Mouse (Mus musculus): ENCODE measurements around the gene Rnf123.

Rnf123 gene

GRCm38 (mm10) chr9:108082988-108083431 is at the start of gene Rnf123:
Gene Rnf123, minus strand, starts transcription at chr9:108083346.
- DNase-seq (ENCODE audit: inconsistent age in 2 of 2, low spot score in 1 of 2): no peak

DNA sequence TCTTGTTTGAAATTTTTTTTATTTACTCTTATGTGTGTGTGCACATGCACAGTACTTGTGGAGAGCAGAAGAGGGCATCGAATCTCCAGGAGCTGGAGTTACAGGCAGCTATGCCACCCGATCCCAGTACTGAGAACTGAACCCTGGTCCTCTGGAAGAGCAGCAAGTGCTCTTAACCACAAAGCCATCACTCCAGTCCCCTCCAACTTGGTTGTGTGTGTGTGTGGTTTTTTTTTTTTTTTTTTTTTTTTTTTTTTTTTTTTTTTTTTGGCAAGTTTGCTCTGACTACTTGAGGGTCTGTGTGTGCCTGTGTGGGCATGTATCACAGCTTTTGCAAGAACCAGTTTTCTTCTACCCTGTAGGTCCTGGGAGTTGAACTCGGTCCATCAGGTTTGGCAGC is 49.2 kb upstream of the Rnf123 start:
- DNase-seq (ENCODE audit: inconsistent age in 2 of 2, low spot score in 1 of 2): no peak

DNA sequence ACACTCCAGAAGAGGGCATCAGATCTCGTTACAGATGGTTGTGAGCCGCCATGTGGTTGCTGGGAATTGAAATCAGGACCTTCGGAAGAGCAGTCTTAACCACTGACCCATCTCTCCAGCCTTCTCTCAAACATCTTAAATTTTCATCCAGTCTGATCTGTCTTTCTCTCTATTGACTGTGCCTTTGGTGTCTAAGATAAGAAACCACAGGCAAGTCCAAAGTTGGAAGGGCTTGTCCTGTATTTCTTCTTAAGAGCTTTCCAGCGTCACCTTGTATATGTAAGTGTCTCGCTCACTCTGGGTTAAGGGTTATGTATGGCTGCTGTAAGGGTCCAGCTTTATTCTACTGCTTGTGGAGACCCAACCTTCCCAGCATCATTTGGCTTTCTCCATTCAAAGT is 48.4 kb upstream of the Rnf123 start:
- DNase-seq (ENCODE audit: inconsistent age in 2 of 2, low spot score in 1 of 2): no peak

DNA sequence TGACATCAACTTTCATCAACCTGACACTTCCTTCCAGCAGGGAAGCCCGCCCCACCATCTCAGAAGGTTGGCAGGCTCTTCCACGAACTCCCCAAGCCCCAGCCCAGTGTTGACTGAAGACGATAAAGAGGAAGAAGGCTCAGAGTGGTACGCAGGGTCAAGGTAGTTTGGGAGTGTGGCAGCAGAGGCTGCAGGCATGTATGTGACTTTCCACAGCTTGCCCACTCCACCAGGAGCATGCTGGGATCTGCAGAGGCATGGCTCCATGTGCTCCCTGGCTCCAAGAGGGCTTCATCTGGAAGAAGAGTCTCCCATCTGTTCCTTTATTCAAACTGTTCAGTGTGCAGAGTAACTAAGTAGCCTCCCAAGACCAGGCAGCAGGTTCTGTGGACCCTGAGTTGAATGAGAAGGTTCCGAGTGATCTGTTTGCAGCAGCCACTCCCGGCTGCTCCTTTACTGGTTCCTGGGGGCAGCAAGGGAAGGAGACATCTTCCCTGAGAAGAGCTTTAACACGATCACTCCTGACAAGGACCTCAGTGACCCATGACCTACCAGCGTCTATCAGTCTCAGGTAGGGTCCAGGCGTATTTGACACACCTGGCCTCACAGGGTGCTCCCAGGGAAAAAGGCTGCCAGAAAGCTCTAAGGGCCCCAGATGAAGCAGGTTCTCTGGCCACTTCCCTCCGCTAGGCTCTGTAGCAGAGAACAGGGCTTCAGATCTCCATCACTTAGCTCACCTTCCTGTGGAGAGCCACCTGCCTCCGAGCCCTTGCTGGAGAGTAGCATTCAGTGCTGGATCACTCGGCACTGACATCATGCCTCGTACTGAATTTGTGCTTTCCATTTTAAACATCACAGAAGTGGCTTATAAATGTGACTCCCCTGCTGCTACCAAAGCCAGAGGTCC is 46.1 kb upstream of the Rnf123 start:
- peak in 1 of 2 experiments; percentile 21 for DNase-seq (ENCODE audit: inconsistent age in 2 of 2, low spot score in 1 of 2)

DNA sequence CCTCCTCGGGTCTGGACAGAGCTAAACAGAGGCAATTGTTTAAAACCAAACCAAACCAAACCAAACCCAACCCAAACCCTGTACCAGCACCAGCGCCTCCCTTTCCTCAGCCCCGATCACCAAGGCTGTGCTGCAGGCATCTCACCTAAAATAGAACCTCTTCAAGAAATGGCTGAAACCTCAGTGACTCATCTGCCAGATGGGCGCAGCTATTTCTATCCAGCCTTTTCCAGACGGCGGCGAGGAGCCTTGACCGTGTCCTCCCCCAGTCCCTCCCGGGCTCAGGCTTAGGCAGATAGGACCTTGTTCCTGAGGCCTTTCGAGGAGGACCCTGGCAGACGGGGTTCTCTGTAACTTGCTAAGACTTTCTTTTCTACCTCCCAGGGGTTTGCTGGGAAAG is 45.1 kb upstream of the Rnf123 start:
- DNase-seq (ENCODE audit: inconsistent age in 2 of 2, low spot score in 1 of 2): peak; percentile 57 to 79

- DNase-seq (ENCODE audit: inconsistent age in 2 of 2, low spot score in 1 of 2): peak in 1 of 2 experiments; percentile 62
Observed at GRCm38 (mm10) chr9:108126436-108127180, 43.5 kb upstream of the Rnf123 start.

GRCm38 (mm10) chr9:108125731-108126130 is 42.6 kb upstream of the Rnf123 start:
- DNase-seq (ENCODE audit: inconsistent age in 2 of 2, low spot score in 1 of 2): no peak

- peak in 1 of 2 experiments; percentile 36 for DNase-seq (ENCODE audit: inconsistent age in 2 of 2, low spot score in 1 of 2)
Observed at GRCm38 (mm10) chr9:108123916-108124315, 40.8 kb upstream of the Rnf123 start.

DNA sequence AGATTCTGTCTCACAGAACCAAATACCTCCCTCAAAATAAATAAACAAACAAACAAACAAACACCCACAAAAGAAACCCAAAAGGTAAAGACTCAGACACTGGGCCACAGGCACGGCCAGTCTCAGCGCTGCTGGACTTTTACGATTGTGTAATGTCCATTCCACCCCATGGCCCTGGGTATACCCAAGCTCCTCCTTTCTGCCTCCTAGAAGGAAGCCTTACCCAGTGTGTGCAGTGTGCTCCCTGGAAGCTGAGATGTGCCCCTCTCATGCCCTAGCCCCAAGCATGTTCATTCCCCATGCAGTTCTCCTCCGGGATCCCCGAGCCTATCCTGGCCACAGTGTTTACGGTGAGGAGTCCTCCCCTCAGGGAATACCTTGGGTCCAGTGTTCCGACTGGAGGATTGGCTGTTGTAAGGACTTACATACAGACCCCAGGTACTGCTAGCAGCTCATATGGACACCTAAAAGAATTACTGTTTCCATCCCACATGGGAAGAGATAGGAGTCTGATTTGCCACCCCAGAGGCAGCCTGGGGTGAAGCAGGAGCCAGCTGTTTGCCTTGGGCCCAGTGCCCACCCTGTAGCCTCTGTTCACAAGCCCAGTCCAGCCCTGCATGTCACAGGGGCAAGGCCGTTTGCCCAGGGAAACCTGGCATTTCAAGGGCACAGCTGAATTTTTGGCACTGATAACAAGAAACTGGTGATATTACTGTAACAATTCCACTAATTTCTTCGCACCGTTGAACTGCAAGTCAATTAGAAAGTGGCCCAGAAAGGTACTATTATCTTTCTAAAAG is 38.2 kb upstream of the Rnf123 start:
- peak; percentile 87 to 93 for DNase-seq (ENCODE audit: inconsistent age in 2 of 2, low spot score in 1 of 2)

DNA sequence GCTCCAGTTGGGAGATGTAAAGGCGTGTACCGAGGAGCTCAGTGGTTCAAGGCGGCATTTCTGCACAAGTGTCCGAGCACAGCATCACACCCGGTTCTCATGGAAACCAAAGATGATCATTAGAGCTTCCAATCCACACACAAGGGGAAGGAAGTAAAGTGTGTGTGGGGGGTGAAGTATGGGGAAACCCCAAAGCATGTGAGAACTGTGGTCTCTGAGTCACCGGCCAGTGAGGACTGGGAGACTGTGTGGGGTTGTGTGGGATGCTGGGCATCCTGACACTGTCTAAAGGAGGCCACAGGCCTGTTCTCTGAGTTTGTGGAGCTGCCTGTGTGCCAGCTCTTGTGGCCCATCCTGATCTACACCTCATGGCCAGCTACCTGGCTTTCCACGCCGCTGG is 37.5 kb upstream of the Rnf123 start:
- DNase-seq (ENCODE audit: inconsistent age in 2 of 2, low spot score in 1 of 2): no peak

GRCm38 (mm10) chr9:108119891-108120411 is 36.8 kb upstream of the Rnf123 start:
- peak in 1 of 2 experiments; percentile 65 for DNase-seq (ENCODE audit: inconsistent age in 2 of 2, low spot score in 1 of 2)

GRCm38 (mm10) chr9:108117143-108117542 is 34.0 kb upstream of the Rnf123 start:
- DNase-seq (ENCODE audit: inconsistent age in 2 of 2, low spot score in 1 of 2): peak; percentile 89 to 92

DNA sequence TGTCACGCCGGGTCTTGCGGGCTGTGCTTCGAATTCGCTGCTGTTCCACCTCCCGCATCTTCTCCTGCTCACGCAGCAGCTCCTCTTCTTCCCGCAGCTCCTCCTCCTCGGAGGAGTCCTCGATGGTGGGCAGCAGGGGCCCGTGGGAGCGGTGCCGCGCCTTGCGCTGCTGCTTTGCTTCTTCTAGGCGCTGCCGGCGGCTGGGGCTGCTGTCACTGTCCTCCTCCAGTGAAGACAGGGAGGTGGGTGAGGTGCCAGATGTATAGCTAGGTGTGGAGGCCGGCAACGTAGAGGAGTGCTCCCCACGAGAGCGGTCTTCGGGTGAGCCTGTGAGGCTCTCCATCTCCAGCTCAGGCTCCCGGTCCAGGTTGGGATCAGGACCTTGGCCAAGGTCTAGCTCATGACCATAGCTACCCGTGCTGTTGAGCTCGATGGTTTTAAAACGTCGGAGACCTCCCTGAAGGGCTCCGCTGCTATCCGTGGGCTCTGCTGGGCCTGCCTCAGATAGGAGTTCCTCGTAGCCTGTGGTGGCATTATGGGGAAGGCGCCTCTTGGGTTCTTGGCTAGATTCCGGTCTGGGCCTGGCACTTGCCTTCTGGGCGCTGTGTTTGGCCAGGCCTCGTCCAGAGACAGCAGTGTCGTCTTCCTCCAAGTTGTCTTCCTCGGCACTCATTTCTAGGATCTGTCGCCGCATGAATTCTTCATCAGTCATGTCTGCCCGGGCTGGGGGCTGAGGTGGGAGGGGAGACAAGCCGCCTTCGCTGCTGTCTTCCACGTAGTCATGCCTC is 32.3 kb upstream of the Rnf123 start:
- no peak for DNase-seq (ENCODE audit: inconsistent age in 2 of 2, low spot score in 1 of 2)

DNA sequence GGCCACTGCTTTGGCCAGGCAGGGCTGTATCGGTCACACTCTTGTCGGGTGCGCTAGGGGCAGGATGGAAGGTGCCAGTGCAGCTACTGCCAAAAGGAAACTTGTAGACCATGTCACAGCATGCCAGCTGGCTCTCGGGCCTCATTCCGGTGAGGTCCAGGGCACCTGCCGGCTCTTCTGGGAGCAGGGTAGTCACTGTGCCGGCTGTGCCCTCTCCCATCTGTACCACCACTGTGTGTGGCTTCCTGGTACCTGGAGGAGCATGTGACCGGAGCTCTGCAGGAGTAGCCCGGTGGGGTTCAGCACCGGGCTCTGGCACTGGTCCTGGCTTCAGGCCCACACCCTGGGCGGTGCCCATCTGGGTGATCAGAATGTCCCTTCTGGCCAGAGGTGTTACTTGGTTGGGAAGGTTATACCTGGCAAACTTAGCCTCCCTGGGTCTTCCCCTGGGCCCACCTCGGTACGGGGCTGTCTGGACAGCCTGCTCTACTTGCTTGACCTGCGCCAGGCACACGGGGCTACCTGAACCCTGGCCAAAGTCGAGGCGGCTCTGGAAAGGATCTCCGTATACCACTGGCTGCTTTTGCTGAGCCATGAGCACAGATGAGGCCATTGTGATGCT is 29.7 kb upstream of the Rnf123 start:
- no peak for DNase-seq (ENCODE audit: inconsistent age in 2 of 2, low spot score in 1 of 2)

- DNase-seq (ENCODE audit: inconsistent age in 2 of 2, low spot score in 1 of 2): no peak
Observed at GRCm38 (mm10) chr9:108111593-108112121, 28.5 kb upstream of the Rnf123 start.

DNA sequence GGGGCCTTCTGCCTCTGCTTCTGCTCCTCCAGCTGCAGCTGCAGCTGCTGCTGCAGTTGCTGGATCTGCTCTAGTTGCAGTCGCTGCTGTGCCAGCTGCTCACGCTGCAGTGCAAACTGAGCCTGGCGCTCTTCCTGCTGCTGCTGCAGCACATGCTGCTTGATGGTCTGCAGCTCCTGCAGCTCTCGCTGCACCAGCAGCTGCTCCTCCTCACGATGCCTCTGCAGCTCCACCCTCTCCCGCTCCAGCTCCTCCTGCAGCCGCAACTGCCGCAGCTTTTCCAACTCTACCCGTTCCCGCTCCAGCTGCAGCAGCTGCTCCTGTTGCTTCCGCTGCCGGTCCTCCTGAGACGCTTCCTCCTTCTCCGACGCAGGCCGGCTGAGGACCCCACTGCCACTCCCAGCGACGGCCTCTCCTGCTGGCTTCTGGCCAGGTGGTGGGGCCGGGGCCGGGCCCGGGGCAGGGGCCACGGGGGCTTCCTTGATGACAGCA is 28.0 kb upstream of the Rnf123 start:
- DNase-seq (ENCODE audit: inconsistent age in 2 of 2, low spot score in 1 of 2): no peak

DNA sequence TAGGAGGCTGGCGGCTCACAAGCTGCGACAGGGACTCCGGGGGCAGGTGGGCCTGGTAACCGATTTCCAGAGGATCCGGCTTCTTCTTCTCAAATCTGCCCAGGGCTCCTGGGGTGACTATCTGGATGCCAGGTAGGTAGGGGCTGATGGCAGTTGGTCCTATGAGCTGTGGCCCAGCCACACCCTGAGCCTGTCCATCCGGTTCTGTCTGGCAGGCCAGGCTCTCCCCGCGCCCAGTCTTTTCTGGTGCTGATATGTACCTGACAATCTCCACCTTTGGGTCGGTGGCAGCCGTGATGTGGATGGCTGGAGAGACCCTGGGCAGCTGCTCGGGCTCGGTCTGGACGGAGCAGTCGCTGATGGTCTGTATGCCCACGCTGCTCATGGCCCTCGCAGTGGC is 27.0 kb upstream of the Rnf123 start:
- no peak for DNase-seq (ENCODE audit: inconsistent age in 2 of 2, low spot score in 1 of 2)

- no peak for DNase-seq (ENCODE audit: inconsistent age in 2 of 2, low spot score in 1 of 2)
Observed at GRCm38 (mm10) chr9:108107867-108108266, 24.7 kb upstream of the Rnf123 start.

DNA sequence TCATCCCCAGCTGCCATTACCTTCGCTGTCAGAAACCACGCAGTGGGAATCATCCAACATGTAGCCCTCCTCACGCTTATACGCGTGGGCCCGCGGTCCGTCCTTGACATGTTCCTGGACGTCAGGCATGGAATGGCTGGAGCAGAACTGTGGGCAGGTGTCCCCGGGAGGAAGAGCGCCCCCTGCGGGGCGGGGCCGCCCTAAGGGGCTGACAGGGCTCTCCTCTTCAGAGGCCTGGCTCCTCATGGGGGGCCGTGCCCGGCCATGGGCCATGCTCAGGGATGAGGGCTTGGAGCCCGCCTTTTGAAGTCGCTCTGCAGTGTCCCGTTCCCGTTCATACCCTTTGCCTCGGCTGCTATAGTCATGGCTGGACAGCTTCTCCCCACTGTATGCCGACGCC is 22.9 kb upstream of the Rnf123 start:
- DNase-seq (ENCODE audit: inconsistent age in 2 of 2, low spot score in 1 of 2): no peak
